Mouse (Mus musculus) thymus, postnatal 10 days (tissue): ENCODE results near the gene Rbm10.

Experiments used
- DNase-seq, 2 experiments: peaks; one replicate each; pipeline ENCODE4 v3.0.0; 2021; ENCODE audit warnings: low spot score in 2 of 2

Rbm10 gene

GRCm38 (mm10) chrX:20617176-20617902, at the start of gene Rbm10, which contains the start of gene Ndufb11:
Rbm10 (plus strand) TSS chrX:20617503.
Ndufb11 (minus strand) TSS chrX:20617619.
- peak; percentile 52 to 58 for DNase-seq

- no peak for DNase-seq
Observed at GRCm38 (mm10) chrX:20571024-20571423, 46.3 kb upstream of the Rbm10 start.

GRCm38 (mm10) chrX:20572683-20573082, 44.6 kb upstream of the Rbm10 start:
- no peak for DNase-seq

GRCm38 (mm10) chrX:20573927-20574326, 43.4 kb upstream of the Rbm10 start:
- no peak for DNase-seq

- peak in 1 of 2 experiments; percentile 3 for DNase-seq
Observed at GRCm38 (mm10) chrX:20587968-20588367, 29.3 kb upstream of the Rbm10 start.

GRCm38 (mm10) chrX:20608500-20608899, 8.8 kb upstream of the Rbm10 start:
- DNase-seq = no peak

- no peak for DNase-seq
Observed at GRCm38 (mm10) chrX:20616861-20617175, 485 bp upstream of the Rbm10 start.

GRCm38 (mm10) chrX:20617903-20618399, 648 bp downstream of the Rbm10 start:
- peak; percentile 51 to 64 for DNase-seq

- no peak for DNase-seq
Observed at GRCm38 (mm10) chrX:20638141-20638540, 20.8 kb downstream of the Rbm10 start.

- DNase-seq = no peak
Observed at GRCm38 (mm10) chrX:20644780-20645179, 27.5 kb downstream of the Rbm10 start.

GRCm38 (mm10) chrX:20657593-20657992, 40.3 kb downstream of the Rbm10 start:
- DNase-seq = no peak

GRCm38 (mm10) chrX:20658026-20658652, 40.8 kb downstream of the Rbm10 start, which contains the start of gene Uba1:
Uba1 (plus strand) TSS chrX:20658326.
- DNase-seq = peak; percentile 73 to 75

GRCm38 (mm10) chrX:20658891-20659406, 41.6 kb downstream of the Rbm10 start:
- peak in 1 of 2 experiments; percentile 5 for DNase-seq

GRCm38 (mm10) chrX:20662317-20662715, 45.0 kb downstream of the Rbm10 start:
- no peak for DNase-seq

GRCm38 (mm10) chrX:20662716-20663443, 45.6 kb downstream of the Rbm10 start:
- DNase-seq = peak; percentile 77 to 81

GRCm38 (mm10) chrX:20663444-20663790, 46.1 kb downstream of the Rbm10 start:
- no peak for DNase-seq

GRCm38 (mm10) chrX:20687519-20688067, 70.3 kb downstream of the Rbm10 start, which contains the start of gene Cdk16:
Cdk16 (plus strand) TSS chrX:20687954.
- peak; percentile 74 to 82 for DNase-seq

- peak; percentile 77 to 81 for DNase-seq
Observed at GRCm38 (mm10) chrX:20688068-20688547, 70.8 kb downstream of the Rbm10 start.

GRCm38 (mm10) chrX:20688615-20689014, 71.3 kb downstream of the Rbm10 start:
- peak; percentile 46 to 57 for DNase-seq

GRCm38 (mm10) chrX:20691566-20691965, 74.3 kb downstream of the Rbm10 start:
- no peak for DNase-seq

- no peak for DNase-seq
Observed at GRCm38 (mm10) chrX:20692616-20693015, 75.3 kb downstream of the Rbm10 start.

GRCm38 (mm10) chrX:20695842-20696241, 78.5 kb downstream of the Rbm10 start:
- no peak for DNase-seq
